Mouse (Mus musculus) CH12.LX (cell line): ENCODE results near the gene Mvp.

Source experiments
- BHLHE40 ChIP-seq: IDR thresholded peaks from 2 replicates; pipeline ENCODE4 v1.6.1; 2011; ENCODE audit warnings: mild to moderate bottlenecking, low read depth, low read length, improper control_type of control experiment
- CHD1 ChIP-seq: IDR thresholded peaks from 2 replicates; pipeline ENCODE4 v1.6.1; 2012; ENCODE audit warnings: low read depth, low read length, improper control_type of control experiment, inconsistent platforms
- CTCF ChIP-seq, 2 experiments: IDR thresholded peaks in 1 of 2; conservative IDR thresholded peaks in 1 of 2; 2 replicates each; pipeline ENCODE4 v1.5.1; 2011 to 2012; ENCODE audit warnings: low read depth in 2 of 2, low read length in 2 of 2, improper control_type of control experiment in 1 of 2, inconsistent platforms in 1 of 2, mild to moderate bottlenecking in 1 of 2, moderate library complexity in 1 of 2
- E2F4 ChIP-seq: IDR thresholded peaks from 2 replicates; pipeline ENCODE4 v1.6.1; 2011; ENCODE audit warnings: low read depth, low read length, improper control_type of control experiment; ENCODE audit not compliant: insufficient replicate concordance
- MXI1 ChIP-seq: IDR thresholded peaks from 2 replicates; pipeline ENCODE4 v1.6.1; 2011; ENCODE audit warnings: mild to moderate bottlenecking, low read depth, low read length, improper control_type of control experiment

DNA sequence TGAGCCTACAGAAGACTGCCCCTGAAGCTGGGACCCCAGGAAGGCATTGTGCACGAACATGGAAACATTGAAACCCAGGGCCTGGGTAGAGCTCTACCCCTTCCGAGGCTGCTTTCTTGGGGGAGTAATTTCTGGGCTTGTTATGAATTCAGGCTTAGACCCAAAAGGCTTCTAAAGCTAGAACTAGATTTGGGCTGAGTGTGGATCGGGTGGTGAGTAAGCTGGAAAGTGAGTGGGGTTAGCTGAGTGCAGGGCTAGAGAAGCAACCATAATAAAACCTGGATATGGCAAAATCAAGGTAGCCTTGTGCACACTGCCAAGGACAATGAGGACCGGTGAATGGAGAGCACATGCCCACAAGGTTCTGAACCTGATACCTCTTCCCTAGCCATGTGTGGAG lies 52.5 kb downstream of the Mvp start:
- no peak for TF ChIP-seq BHLHE40
- no peak for TF ChIP-seq CTCF (conservative IDR thresholded peaks at IDR 0.05 in 1 of 2, IDR thresholded peaks at IDR 0.05 in 1 of 2; ENCODE audit: low read depth in 2 of 2, low read length in 2 of 2)
- no peak for TF ChIP-seq MXI1
- TF ChIP-seq E2F4: no peak
- no peak for TF ChIP-seq CHD1
